Mouse (Mus musculus) lung, adult 2 months (tissue): ENCODE measurements around the gene Adprh. TPM values are rescaled to one million over a fixed set of nuclear protein-coding genes. Genes with fewer than 3 reads are reported as not detected.
"Not testable (repeated sequence)": the region's sequence is repeated elsewhere in the genome, so short reads cannot be mapped to it uniquely, and the experiment has no call there.

Experiments
- DNase-seq: peaks from one replicate; pipeline ENCODE4 v3.0.0; 2022
- H3K4me1 ChIP-seq: fragments of 200-500 bp; 2 replicates; pipeline ENCODE4 v1.6.1; 2011; ENCODE audit warnings: low read length; ENCODE audit not compliant: control insufficient read depth, insufficient read depth
- H3K4me3 ChIP-seq: fragments of 200-500 bp; replicated peaks from 2 replicates; pipeline ENCODE3; 2011; ENCODE audit warnings: low read depth, mild to moderate bottlenecking, control low read depth, low read length; ENCODE audit errors: extremely low read depth
- CTCF ChIP-seq: fragments of 200-500 bp; IDR thresholded peaks from 2 replicates; pipeline ENCODE4 v1.5.1; 2011; ENCODE audit warnings: mild to moderate bottlenecking, low read length, control low read depth; ENCODE audit not compliant: insufficient read depth
- POLR2A ChIP-seq: fragments of 200-500 bp; IDR thresholded peaks from 2 replicates; pipeline ENCODE4 v1.6.1; 2011; ENCODE audit warnings: low read depth, mild to moderate bottlenecking, control low read depth, low read length, borderline replicate concordance; ENCODE audit errors: extremely low read depth
- WGBS: fragments of 180-500 bp; shearing (Covaris S2); methylation state at CpG from one replicate; pipeline ENCODE4 v1.1.7; 2018; 5-methylcytosine and 5-hydroxymethylcytosine counted together
- polyA plus RNA-seq: library from polyadenylated mRNA; depleted of rRNA; stranded (reverse); fragments of >200 nt; gene quantifications from 2 replicates; pipeline ENCODE4 v1.2.3, GENCODE M21; 2012

Gene Adprh
- polyA plus RNA-seq, 1 experiment: 27.0 TPM

DNA sequence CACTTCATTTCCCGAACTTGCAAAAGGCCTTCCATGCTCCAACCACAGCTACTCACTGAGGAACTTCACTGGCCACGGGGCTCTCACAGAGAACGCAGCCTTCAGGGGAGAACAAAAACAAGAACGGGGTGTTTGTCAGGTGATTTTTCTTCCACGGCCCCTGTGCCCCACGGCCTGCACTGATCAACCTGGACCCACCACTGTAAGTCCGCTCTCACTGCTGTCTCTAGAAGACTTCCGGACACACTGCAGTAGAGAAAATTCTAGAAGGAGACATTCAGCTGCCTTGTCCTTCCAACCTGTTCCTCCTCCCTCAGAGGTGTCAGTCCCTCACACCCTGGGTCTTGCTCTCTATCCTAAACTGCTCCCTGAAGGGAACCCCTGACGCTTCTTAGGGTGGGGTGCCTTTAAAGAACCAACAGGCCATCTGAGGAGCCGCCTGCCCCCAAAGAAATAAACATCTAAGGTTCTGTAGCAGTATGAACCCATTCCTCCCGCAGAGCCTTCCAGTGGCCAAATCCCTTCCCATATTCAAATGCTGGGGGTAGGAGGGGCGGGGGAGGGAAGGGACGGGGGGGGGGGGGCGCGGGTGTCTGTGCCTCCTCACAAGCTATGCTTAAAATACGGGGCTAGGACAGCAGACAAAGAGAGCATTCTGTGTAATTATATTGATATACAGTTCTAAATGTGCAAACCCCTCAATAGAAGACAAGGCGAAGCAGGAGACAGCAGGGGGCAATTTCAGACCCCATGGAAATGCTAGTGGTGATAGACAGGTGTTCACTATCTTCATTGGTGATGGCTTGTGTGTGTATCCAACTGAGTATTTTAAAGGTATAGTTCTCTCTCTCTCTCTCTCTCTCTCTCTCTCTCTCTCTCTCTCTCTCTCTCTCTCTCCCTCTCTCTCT, 3.3 kb upstream of the Adprh start, which contains the start of gene Cd80:
Cd80 (plus strand) TSS at position 51 of the 908 bp plus-strand sequence.
- TF ChIP-seq CTCF (no peak), POLR2A (no peak)
- no peak within 1 kb of the TSS for H3K4me3 ChIP-seq
- no peak for DNase-seq
- 63% methylated on average over 17 of the region's 17 CpGs for WGBS
- H3K4me1 ChIP-seq: 0 out of 2 replicates have a peak, but pooled peaks cover 2% of the 10 kb centered on the region

DNA sequence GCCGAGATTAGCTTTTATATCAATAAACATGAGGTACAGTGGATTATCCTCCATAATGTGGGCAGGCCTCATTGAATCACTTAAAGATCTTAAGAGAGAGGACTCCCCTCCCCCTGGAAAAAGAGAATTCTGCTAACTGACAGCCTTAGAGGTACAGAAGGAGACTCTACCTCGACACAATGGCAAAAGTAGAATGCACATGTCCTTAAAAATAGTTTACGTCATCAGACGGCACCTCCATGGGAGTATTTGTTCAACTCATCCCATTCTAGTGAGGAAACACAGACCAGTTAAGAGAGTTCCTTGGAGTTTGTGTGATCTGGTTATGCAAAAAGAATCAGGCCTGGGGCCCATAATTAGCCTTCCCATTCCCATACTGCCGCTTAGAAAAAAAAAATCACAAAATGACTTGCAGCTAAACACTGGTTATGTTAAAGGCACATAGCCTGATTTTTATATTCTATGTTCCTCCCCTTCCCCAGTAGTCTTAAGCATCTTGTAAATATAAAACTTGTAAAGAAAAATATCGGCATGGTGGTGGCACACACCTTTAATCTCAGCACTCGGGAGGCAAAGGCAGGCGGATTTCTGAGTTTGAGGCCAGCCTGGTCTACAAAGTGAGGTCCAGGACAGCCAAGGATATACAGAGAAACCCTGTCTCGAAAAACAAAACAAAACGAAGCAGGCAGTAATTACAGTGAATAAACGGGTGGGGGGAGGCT, 2.2 kb upstream of the Adprh start:
- TF ChIP-seq POLR2A (no peak), CTCF (no peak)
- 75% methylated on average over 11 of the region's 11 CpGs for WGBS
- no peak for DNase-seq
- Histone ChIP-seq H3K4me1 (0 out of 2 replicates have a peak, but pooled peaks cover 2% of the 10 kb centered on the region), H3K4me3 (no peak overlapping the region)

DNA sequence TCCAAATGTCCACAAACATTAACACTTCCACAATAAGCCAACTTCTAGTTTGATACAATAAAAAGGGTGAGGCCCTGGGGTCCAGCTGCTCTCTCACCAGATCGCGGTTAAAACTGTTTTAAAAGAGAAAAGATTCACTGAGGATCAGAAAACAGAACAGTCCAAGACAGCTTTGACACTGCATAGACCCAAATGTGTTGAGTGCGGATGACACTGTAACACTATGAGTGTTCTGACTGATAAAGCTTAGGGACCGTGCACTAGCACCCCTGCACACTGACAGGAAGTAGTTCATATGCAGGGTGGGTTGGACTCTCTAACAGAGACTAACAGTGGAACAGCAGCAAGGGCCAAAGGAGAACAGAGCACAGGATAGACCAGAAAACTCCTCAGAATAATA, 1.4 kb upstream of the Adprh start:
- Histone ChIP-seq H3K4me3 (no peak overlapping the region), H3K4me1 (0 out of 2 replicates have a peak, but pooled peaks cover 2% of the 10 kb centered on the region)
- DNase-seq: no peak
- TF ChIP-seq POLR2A (no peak), CTCF (no peak)
- 91% methylated on average over 4 of the region's 4 CpGs for WGBS

DNA sequence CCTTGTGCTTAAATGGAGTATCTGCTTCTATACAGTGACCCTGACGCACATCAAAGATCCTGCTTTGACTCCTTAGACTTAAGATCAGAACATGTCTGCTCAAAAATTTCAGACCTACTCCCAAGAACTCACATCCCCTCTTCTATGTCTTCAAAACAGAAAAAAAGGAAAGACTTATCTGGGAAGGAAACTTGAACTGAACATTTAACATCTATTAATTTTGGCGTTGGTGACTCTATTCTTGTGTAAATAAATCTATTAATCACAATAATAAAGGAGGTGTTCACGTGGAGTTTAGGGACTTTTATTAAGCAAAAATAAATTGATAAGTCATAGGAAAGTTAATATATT, 675 bp upstream of the Adprh start:
- WGBS: 19% methylated on average over 3 of the region's 3 CpGs
- TF ChIP-seq CTCF: no peak
- TF ChIP-seq POLR2A: no peak
- Histone ChIP-seq H3K4me1 (0 out of 2 replicates have a peak, but pooled peaks cover 2% of the 10 kb centered on the region), H3K4me3 (peak overlapping the region; percentile 96)
- no peak for DNase-seq

DNA sequence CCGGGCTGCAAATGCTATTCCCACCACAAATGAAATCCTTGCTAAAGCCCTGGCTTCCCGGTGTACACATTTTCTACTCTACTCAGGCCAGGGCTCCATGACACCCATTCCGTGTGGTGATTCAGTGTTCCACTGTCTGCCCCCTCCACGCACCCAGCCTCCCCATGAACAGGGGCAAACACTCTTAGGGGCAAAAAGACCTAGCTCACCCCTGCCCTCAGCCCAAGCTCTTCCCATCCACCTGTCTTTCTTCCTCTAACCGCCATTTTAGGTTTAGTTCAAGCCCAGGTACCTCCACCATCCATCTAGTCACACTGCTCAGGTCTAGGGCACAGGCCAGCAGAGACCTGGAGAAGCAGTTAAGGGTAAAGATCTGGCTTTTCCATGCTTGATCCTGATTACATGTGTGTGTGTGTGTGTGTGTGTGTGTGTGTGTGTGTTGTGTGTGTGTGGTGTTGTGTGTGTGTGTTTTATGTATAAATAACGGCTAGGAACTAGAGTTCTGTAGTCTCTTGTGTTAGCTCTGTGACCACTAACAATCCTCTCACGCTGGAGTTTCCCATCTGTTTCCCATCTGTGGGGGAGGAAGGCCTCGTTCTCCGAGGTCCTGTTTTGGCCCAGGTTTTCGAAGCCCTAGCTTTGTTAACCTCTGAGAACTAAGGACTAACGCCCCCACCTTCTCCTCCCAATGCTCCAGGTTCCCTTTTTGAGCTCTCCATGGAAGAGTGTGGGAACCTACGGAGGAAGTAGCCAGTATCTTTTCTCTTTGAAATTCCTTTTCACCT, 890 bp downstream of the Adprh start:
- peak; percentile 17 for DNase-seq
- TF ChIP-seq CTCF (no peak), POLR2A (no peak)
- Histone ChIP-seq H3K4me3 (peak overlapping the region; percentile 84), H3K4me1 (0 out of 2 replicates have a peak, but pooled peaks cover 2% of the 10 kb centered on the region)
- WGBS: 40% methylated on average over 12 of the region's 12 CpGs

DNA sequence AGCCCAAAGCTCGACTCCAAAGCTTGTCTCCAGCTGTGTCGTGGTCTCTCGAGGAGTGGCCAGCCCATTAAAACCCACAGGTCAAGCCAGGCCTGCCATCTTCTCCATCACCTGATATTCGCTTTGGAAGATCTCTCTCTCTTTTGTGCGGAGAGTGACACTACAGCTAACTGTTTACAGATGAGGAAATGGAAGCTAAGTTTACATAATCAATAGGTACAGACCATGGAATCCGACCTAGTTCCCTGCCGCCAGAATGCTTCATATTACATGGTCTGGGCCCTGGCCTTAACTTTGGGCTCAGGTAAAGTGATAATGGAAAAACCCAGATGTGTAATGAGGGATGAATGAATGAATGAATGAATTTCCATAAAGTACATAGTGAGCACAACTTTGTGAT, 1.8 kb downstream of the Adprh start:
- 0 out of 2 replicates have a peak, but pooled peaks cover 2% of the 10 kb centered on the region for H3K4me1 ChIP-seq
- H3K4me3 ChIP-seq: no peak overlapping the region
- no peak for DNase-seq
- TF ChIP-seq CTCF (no peak), POLR2A (no peak)
- 91% methylated on average over 7 of the region's 7 CpGs for WGBS

DNA sequence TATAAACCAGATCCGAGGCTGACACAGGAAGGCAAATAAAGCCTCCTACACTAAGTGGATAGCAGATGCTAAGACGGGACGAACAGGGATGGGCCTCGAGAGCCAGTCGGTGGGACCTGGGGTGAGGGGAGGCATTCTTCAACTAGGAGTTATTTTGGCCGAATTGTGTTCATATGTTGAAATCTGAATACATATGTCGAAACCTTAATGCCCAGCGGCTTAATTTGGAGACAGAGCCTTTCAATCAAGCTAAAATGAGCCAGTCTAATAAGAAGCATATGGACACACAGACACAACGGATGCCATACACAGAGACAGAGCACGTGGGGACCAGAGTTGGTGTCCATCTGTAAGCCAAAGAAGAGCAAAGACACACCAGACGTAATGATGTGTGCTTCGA, 4.0 kb downstream of the Adprh start:
- no peak for DNase-seq
- H3K4me1 ChIP-seq: 0 out of 2 replicates have a peak, but pooled peaks cover 2% of the 10 kb centered on the region
- TF ChIP-seq CTCF (no peak), POLR2A (no peak)
- WGBS: 92% methylated on average over 12 of the region's 12 CpGs
- no peak overlapping the region for H3K4me3 ChIP-seq

DNA sequence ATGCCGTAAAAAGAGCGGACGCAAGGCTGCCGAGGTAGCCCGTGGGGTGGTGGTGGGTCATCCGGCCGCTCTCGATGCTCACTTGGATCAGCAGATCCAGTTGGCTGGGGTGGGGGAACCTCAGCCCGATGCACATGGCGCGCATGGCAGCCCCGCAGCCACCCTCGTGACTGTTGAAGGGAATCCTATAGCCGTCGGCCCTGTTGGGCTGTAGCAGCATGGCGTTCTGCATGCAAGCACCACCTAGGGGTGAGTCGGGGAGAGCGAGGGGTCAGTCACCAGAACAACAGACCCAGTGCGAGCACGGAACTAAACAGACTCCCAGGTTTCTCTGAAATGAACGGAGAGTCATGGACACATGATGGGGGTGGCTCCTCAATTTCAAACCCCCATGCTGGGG, 5.1 kb downstream of the Adprh start:
- Histone ChIP-seq H3K4me3 (no peak overlapping the region), H3K4me1 (0 out of 2 replicates have a peak, but pooled peaks cover 2% of the 10 kb centered on the region)
- TF ChIP-seq CTCF: no peak
- no peak for TF ChIP-seq POLR2A
- DNase-seq: no peak
- WGBS: 95% methylated on average over 21 of the region's 21 CpGs

DNA sequence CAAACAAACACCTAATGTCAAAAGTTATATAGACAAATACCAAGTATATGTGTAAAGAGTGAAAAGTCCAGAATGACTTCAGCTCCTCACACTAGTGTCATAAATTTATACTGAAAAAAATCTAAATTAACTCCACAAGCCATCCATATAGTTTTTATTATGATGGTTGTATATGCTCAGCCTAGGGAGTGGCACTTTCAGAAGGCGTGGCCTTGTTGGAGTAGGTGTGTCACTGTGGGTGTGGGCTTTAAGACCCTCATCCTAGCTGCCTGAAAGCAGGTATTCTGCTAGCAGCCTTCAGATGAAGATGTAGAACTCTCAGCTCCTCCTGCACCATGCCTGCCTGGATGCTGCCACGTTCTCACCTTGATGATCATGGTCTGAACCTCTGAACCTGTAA, 6.4 kb downstream of the Adprh start:
- WGBS: 100% methylated on average over 2 of the region's 2 CpGs
- not testable (repeated sequence) for H3K4me3 ChIP-seq, H3K4me1 ChIP-seq, DNase-seq

DNA sequence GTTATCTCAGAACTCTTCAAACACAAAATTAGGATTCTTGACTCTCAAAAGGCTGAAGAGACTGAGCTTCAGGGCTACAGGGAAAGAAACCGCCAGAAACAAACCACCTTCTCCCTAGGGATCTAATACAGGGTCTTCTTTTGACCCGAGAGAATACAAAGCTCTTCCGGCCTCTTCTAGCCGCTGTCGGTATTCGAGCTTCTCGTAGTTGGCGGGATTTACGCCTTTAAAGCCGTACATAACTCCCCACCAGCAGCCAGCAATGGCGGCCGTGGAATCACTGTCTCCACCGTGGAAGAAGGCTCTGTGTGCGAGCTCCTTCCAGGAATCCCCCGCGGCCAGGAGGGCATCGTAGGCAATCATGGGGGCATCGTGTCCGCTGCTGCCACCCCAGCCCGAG, 6.9 kb downstream of the Adprh start:
- WGBS: 97% methylated on average over 20 of the region's 20 CpGs

More for the DNA sequence above, 6.9 kb downstream of the Adprh start:
- DNase-seq: no peak
- H3K4me1 ChIP-seq: no peaks in the 10 kb centered on the region
- H3K4me3 ChIP-seq: no peak overlapping the region
- TF ChIP-seq CTCF (no peak), POLR2A (no peak)
